Mouse (Mus musculus) forebrain, embryonic 11.5 days (tissue): ENCODE results near the gene Gm8994. TPM values are rescaled to one million over a fixed set of nuclear protein-coding genes. Genes with fewer than 3 reads are reported as not detected.
"Not testable (repeated sequence)": the region's sequence is repeated elsewhere in the genome, so short reads cannot be mapped to it uniquely, and the experiment has no call there.

Experiments
- ATAC-seq: fragments of 200-750 bp; cut with Nextera tagmentation; replicated peaks from 2 replicates; pipeline ENCODE4 v1.8.0; 2017; ENCODE audit warnings: moderate TSS enrichment; ENCODE audit not compliant: low FRiP score
- DNase-seq: peaks from one replicate; pipeline ENCODE4 v3.0.0-alpha.2; 2017; ENCODE audit warnings: low spot score
- H3K27ac ChIP-seq: fragments of 300-500 bp; sonication (generic); 2 replicates; pipeline ENCODE4 v1.5.1; 2014; ENCODE audit warnings: low read depth, low read length
- H3K27me3 ChIP-seq: fragments of 300-500 bp; sonication (generic); 2 replicates; pipeline ENCODE4 v1.6.1; 2014; ENCODE audit warnings: mild to moderate bottlenecking, low read length, mixed read lengths; ENCODE audit not compliant: control insufficient read depth, insufficient read depth
- H3K36me3 ChIP-seq: fragments of 300-500 bp; sonication (generic); 2 replicates; pipeline ENCODE4 v1.6.1; 2014; ENCODE audit warnings: mild to moderate bottlenecking, low read length, moderate library complexity, mixed read lengths; ENCODE audit not compliant: control insufficient read depth, insufficient read depth
- H3K4me1 ChIP-seq: fragments of 300-500 bp; sonication (generic); replicated peaks from 2 replicates; pipeline ENCODE4 v1.6.1; 2014; ENCODE audit warnings: low read length, mixed read lengths; ENCODE audit not compliant: control insufficient read depth, insufficient read depth
- H3K4me2 ChIP-seq: fragments of 300-500 bp; sonication (generic); 2 replicates; pipeline ENCODE4 v1.6.1; 2014; ENCODE audit warnings: low read depth, mild to moderate bottlenecking, low read length, moderate library complexity, mixed read lengths; ENCODE audit not compliant: severe bottlenecking
- H3K4me3 ChIP-seq: fragments of 300-500 bp; sonication (generic); 2 replicates; pipeline ENCODE4 v1.5.1; 2014; ENCODE audit warnings: low read depth, low read length
- H3K9ac ChIP-seq: fragments of 300-500 bp; sonication (generic); 2 replicates; pipeline ENCODE4 v1.6.1; 2014; ENCODE audit warnings: low read length
- H3K9me3 ChIP-seq: fragments of 300-500 bp; sonication (generic); 2 replicates; pipeline ENCODE4 v1.6.1; 2016; ENCODE audit warnings: low read length, mixed read lengths; ENCODE audit not compliant: control insufficient read depth
- WGBS: fragments of 180-500 bp; shearing (Covaris S2); extraction: QIAGEN DNeasy Blood & Tissue Kit; methylation state at CpG from one replicate; pipeline ENCODE4 v1.1.7; 2014; 5-methylcytosine and 5-hydroxymethylcytosine counted together
- polyA plus RNA-seq: library from polyadenylated mRNA; unstranded; fragments of >200 nt; fragmentation: Nextera tagmentation; extraction: Ambion mirVana; gene quantifications from 2 replicates; pipeline ENCODE4 v1.2.1, GENCODE M21; 2014

Gm8994 gene
- polyA plus RNA-seq, result not detected in 2 replicates

DNA sequence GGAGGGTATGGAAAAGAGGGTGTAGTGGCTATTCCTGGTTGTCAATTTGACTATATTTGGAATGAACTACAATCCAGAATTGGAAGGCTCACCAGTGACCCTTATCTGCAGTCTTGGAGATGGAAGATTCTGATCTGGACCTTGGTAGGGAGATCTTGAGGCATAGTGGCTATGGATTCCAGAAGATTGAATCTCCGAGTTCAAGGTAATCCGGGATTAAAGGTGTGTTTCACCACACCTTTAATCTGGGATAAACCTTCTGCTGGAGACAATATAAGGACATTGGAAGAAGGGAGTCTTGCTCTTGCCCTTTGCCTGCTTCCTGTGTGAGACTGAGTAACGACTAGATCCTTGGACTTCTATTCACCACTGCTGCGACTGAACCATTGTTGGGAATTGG, at the start of gene Gm8994:
Gene Gm8994, plus strand, starts transcription at position 301 of the 400 bp plus-strand sequence.
- not testable (repeated sequence) for H3K4me3 ChIP-seq, DNase-seq, H3K27me3 ChIP-seq, H3K4me1 ChIP-seq, H3K4me2 ChIP-seq, H3K36me3 ChIP-seq, ATAC-seq, H3K9me3 ChIP-seq, H3K9ac ChIP-seq, H3K27ac ChIP-seq
- 91% methylated on average over 4 of the region's 4 CpGs for WGBS

DNA sequence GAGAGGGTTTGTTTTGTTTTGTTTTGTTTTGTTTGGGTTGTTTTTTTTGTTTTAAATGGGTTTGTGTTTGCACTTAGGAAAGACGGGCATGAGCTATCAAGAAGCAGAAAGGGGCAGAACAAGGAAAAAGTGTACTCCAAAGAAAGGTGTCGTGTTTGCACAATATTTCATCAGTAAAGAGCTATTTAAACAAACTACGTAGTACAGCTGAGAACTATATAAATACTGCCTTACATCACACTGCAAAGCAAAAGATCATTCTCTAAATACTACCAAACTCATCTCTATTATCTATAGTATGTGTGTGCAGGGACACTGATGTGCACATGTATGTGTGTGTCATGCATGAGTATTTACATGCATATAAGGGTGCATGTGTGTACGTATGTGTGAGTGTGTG, 49.7 kb upstream of the Gm8994 start:
- H3K27ac ChIP-seq, result no peak overlapping the region
- H3K9ac ChIP-seq, result no peak overlapping the region
- no peak for DNase-seq
- H3K4me3 ChIP-seq, result no peak overlapping the region
- WGBS, result 89% methylated on average over 4 of the region's 4 CpGs
- no peaks in the 10 kb centered on the region for H3K36me3 ChIP-seq
- no peak for ATAC-seq
- H3K4me1 ChIP-seq, result no peaks in the 10 kb centered on the region
- H3K27me3 ChIP-seq, result no peaks in the 10 kb centered on the region
- no peaks in the 10 kb centered on the region for H3K9me3 ChIP-seq
- no peak overlapping the region for H3K4me2 ChIP-seq

DNA sequence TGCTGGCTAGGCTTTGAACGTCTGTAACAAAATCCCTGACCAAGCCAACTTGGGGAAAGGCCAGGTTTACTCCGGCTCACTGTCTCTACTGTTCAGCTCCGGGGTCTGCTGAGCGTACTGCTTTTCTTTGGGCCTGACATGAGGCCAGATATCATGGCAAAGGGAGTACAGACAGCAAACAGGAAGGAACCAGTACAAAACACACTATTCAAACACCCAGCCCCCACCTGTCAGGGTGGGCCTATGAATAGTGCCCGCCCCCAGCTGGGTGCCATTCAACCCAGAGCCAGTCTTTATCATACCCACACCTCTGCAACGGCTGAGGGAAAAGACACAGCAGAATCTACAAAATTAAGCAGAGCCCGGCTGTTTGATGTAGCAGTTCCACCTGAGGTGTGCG, 42.8 kb upstream of the Gm8994 start:
- Histone ChIP-seq H3K4me3 (no peak overlapping the region), H3K4me2 (no peak overlapping the region), H3K9me3 (no peaks in the 10 kb centered on the region), H3K27me3 (no peaks in the 10 kb centered on the region), H3K36me3 (no peaks in the 10 kb centered on the region), H3K27ac (no peak overlapping the region), H3K4me1 (no peaks in the 10 kb centered on the region), H3K9ac (no peak overlapping the region)
- 86% methylated on average over 8 of the region's 8 CpGs for WGBS
- ATAC-seq (no peak), DNase-seq (no peak)

DNA sequence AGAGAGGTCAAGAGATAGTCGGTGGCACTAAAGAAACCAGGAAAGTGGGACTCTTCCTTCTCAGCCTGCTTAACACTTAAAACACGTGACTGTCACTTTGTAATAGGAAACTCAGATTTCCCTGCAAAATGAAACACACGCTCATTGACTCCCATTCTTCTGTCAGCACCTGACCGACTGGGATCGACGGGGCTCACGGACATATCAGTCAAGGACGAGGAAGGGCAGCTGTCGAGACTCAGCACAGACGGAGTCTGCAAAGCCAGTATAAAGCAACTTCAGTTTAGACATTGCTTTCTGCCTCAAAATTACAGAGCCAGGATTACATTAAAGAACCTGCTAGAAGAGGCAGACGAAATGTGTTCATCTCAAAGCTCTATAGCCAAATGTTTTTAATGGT, 41.2 kb upstream of the Gm8994 start:
- H3K27ac ChIP-seq, result no peak overlapping the region
- DNase-seq (no peak), ATAC-seq (no peak)
- no peak overlapping the region for H3K4me2 ChIP-seq
- H3K27me3 ChIP-seq, result no peaks in the 10 kb centered on the region
- H3K4me3 ChIP-seq, result no peak overlapping the region
- no peaks in the 10 kb centered on the region for H3K9me3 ChIP-seq
- 89% methylated on average over 11 of the region's 11 CpGs for WGBS
- no peaks in the 10 kb centered on the region for H3K36me3 ChIP-seq
- no peaks in the 10 kb centered on the region for H3K4me1 ChIP-seq
- H3K9ac ChIP-seq, result no peak overlapping the region

DNA sequence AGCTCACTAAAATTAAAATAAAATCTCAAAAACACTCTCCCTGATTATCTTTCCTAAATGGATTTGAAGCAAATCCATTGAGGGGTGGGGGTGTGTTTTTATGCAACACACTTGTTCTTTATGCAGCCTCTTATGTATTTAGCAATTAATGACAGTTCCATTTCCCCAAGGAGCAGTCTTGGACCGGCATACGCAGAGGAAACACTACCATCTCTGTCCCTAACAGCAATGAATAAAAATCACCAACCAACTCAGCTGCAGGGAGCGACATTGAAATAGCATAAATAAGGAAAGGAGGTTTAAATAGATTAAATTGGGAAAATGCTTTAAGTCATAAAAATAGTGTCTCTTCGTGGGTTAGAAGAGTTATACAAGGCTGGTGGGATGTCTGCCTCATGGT, 40.8 kb upstream of the Gm8994 start:
- Histone ChIP-seq H3K4me3 (no peak overlapping the region), H3K36me3 (no peaks in the 10 kb centered on the region), H3K27ac (no peak overlapping the region), H3K9me3 (no peaks in the 10 kb centered on the region), H3K4me2 (no peak overlapping the region), H3K27me3 (no peaks in the 10 kb centered on the region), H3K4me1 (no peaks in the 10 kb centered on the region), H3K9ac (no peak overlapping the region)
- DNase-seq (no peak), ATAC-seq (no peak)
- WGBS, result 85% methylated on average over 4 of the region's 4 CpGs

DNA sequence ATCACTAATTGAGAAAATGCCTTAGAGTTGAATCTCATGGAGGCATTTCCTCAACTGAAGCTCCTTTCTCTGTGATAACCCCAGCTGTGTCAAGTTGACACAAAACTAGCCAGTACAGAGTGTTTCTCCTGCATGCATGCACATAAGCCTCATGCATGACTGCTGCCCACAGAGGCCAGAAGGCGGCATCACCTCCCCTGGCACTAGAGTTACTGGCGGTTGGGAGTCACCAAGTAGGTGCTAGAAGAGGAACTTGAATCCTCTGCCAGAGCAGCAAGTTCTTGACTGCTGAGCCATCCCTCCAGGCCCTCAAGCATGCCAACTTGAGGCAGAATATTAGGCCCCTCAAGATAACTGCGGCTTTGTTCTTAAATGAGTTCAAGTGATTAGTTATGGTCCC, 35.9 kb upstream of the Gm8994 start:
- ATAC-seq (no peak), DNase-seq (no peak)
- H3K27me3 ChIP-seq, result no peaks in the 10 kb centered on the region
- WGBS, result 89% methylated on average over 3 of the region's 3 CpGs
- no peak overlapping the region for H3K27ac ChIP-seq
- H3K9ac ChIP-seq, result no peak overlapping the region
- H3K36me3 ChIP-seq, result no peaks in the 10 kb centered on the region
- no peak overlapping the region for H3K4me2 ChIP-seq
- no peaks in the 10 kb centered on the region for H3K4me1 ChIP-seq
- H3K4me3 ChIP-seq, result no peak overlapping the region
- H3K9me3 ChIP-seq, result no peaks in the 10 kb centered on the region

DNA sequence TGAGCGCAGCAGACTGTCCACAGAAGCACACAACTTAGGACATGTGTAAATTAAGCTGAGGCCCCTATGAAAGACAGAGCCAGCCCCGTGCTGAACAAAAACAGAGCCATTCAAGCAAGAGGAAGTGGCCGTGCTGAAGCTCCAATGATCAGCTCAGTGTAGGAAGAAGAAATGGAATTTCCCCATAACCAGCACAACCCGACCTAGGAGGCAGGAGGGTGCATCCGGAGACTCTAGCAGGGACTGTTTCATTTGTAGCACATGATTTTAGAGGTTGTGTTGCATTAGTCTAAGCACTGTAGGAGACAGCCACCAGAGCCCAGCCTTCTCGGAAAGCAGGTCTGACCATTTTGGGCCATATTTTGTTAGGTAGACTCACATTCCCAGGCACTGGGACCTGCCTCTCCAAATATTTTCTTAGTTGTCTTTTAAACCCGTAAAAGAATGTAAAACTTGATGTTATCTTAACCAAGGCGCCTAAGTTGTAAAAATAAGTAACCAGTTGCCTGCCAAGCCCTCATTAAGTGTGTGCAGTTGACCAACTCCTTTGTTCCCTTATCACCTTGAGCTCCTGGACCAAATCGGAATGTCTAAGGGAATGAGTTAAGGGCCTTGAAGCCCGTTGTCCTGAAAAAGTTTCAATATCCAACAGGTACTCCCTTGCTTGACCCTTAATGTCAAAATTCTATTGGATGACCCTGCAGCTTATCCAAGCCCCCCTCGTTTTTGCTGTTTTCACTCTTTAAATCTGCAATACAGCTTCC, 35.2 kb upstream of the Gm8994 start:
- DNase-seq, result no peak
- H3K27me3 ChIP-seq, result no peaks in the 10 kb centered on the region
- H3K36me3 ChIP-seq, result no peaks in the 10 kb centered on the region
- H3K9me3 ChIP-seq, result no peaks in the 10 kb centered on the region
- H3K9ac ChIP-seq, result no peak overlapping the region
- no peak for ATAC-seq
- H3K4me2 ChIP-seq, result no peak overlapping the region
- 81% methylated on average over 11 of the region's 11 CpGs for WGBS
- H3K27ac ChIP-seq, result no peak overlapping the region
- no peak overlapping the region for H3K4me3 ChIP-seq
- no peaks in the 10 kb centered on the region for H3K4me1 ChIP-seq

DNA sequence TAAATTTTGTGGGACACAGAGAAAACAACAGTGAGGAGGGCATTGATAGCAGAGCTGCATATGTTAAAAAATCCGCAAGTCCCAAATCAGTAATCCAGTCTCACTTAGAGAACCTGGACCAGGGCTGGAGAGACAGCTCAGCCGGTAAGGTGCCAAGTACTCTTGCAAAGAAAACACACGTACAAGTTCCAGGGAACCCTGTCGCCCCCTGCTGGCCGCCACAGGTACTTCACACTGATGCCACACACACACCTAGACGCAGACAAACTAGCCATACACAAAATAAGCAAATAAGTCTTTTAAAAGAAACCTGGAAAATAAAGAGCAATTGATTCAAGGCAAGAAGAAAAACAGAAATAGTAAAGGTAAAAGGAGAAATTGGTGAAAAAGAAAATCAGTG, 33.6 kb upstream of the Gm8994 start:
- Histone ChIP-seq H3K27ac (no peak overlapping the region), H3K9me3 (no peaks in the 10 kb centered on the region), H3K4me2 (no peak overlapping the region), H3K4me3 (no peak overlapping the region), H3K4me1 (no peaks in the 10 kb centered on the region), H3K36me3 (no peaks in the 10 kb centered on the region), H3K9ac (no peak overlapping the region), H3K27me3 (no peaks in the 10 kb centered on the region)
- WGBS, result 87% methylated on average over 6 of the region's 6 CpGs
- DNase-seq (no peak), ATAC-seq (no peak)

DNA sequence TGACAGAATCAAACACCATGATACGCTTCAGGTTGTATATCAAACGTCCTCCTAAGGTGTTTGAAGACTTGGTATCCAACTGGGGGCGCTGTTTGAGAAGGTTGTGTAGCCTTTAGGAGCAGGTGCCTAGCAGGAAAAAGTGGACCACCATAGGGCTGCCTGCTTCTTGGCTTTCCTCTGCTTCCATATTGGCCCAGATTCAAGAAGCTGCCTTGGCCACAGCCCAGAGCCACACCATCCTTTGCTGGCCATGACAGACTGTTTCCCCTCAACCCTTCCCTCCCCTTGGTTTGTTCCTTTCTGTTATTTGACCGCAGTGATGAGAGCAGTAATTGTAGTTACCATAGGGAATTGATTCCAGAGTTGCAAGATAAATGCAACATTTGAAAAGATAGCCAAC, 31.5 kb upstream of the Gm8994 start:
- Histone ChIP-seq H3K4me3 (no peak overlapping the region), H3K9me3 (no peaks in the 10 kb centered on the region), H3K9ac (no peak overlapping the region), H3K4me2 (no peak overlapping the region), H3K4me1 (no peaks in the 10 kb centered on the region), H3K27me3 (no peaks in the 10 kb centered on the region), H3K36me3 (no peaks in the 10 kb centered on the region), H3K27ac (no peak overlapping the region)
- 90% methylated on average over 4 of the region's 4 CpGs for WGBS
- no peak for DNase-seq
- no peak for ATAC-seq
